Mouse (Mus musculus) CH12.LX (cell line): ENCODE measurements around the gene Rsph10b.

Source experiments
- CTCF ChIP-seq, 2 experiments: IDR thresholded peaks in 1 of 2; conservative IDR thresholded peaks in 1 of 2; 2 replicates each; pipeline ENCODE4 v1.5.1; 2011 to 2012; ENCODE audit warnings: low read depth in 2 of 2, low read length in 2 of 2, improper control_type of control experiment in 1 of 2, inconsistent platforms in 1 of 2, mild to moderate bottlenecking in 1 of 2, moderate library complexity in 1 of 2
- RCOR1 ChIP-seq: conservative IDR thresholded peaks from 2 replicates; pipeline ENCODE4 v1.6.1; 2012; ENCODE audit warnings: low read depth, mild to moderate bottlenecking, inconsistent platforms, low read length, improper control_type of control experiment
- USF1 ChIP-seq: IDR thresholded peaks from 2 replicates; pipeline ENCODE4 v1.6.1; 2014; ENCODE audit warnings: low read depth, mild to moderate bottlenecking, inconsistent platforms, low read length, improper control_type of control experiment

GRCm38 (mm10) chr5:143933875-143934274 is 1.0 kb downstream of the Rsph10b start:
- no peak for TF ChIP-seq RCOR1
- peak in 1 of 2 experiments; percentile 44; a peak in 2 of 4 replicates for TF ChIP-seq CTCF (conservative IDR thresholded peaks at IDR 0.05 in 1 of 2, IDR thresholded peaks at IDR 0.05 in 1 of 2; ENCODE audit: low read depth in 2 of 2, low read length in 2 of 2)
- TF ChIP-seq USF1: no peak
